Mouse (Mus musculus): ENCODE results near the gene 4921509C19Rik.

DNA sequence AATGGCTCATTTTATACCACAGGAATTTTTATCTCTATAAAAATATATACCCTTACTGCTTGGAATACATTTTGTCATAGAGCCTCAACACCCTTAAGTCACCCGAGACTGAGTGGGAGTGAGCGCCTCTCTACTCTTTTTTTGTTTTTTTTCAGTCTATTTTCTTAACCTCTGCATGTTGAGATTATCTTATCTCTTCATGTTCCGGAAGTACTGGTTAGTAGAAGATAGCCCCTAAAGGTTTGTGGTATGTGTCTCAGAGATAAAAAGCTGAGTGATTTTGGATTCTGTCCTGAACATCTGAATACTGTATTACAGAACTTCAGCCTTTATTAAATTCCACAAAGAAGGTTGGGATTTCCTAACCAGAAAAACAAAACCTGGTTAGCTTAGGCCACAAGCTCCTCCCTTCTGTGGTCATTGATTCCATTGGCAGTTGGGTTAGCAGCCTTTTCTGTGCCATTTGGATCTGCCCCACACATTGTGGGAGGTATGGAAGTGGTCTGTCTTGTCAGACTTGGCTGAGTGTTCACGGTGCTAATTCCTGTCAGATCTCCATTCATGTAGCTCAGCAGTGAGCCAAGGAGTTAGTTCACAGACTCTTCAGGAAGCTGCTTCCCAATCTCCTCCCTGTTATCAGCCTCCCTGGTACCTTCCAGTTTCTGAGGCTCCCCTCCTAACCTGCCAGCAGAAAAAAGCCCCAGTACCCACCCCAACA lies 48.5 kb upstream of the 4921509C19Rik start:
- TF ChIP-seq MAZ (IDR thresholded peaks at IDR 0.05; ENCODE audit: low read depth, low read length) (no peak), EP300 (IDR thresholded peaks at IDR 0.05; ENCODE audit: low read depth in 1 of 2, low read length in 2 of 2) (peak; percentile 94 to 95), CTCF (IDR thresholded peaks at IDR 0.05 in 2 of 3, conservative IDR thresholded peaks at IDR 0.05 in 1 of 3; ENCODE audit: control insufficient read depth in 1 of 3, insufficient read depth in 1 of 3, low read depth in 2 of 3, low read length in 3 of 3, poor library complexity in 1 of 3, severe bottlenecking in 1 of 3) (no peak), JUND (IDR thresholded peaks at IDR 0.05; ENCODE audit: low read depth, low read length) (no peak), GATA1 (IDR thresholded peaks at IDR 0.05; ENCODE audit: low read depth, low read length) (peak; percentile 98), MXI1 (IDR thresholded peaks at IDR 0.05; ENCODE audit: low read depth, low read length) (peak; percentile 56; the same call in 1 of the 2 replicates), ZC3H11A (IDR thresholded peaks at IDR 0.05; ENCODE audit: low read depth, low read length) (no peak), POLR2A (IDR thresholded peaks at IDR 0.05; ENCODE audit: control insufficient read depth in 1 of 2, insufficient read depth in 1 of 2, low read depth in 1 of 2, low read length in 2 of 2, poor library complexity in 1 of 2) (no peak), MAX (IDR thresholded peaks at IDR 0.05; ENCODE audit: low read length) (no peak), RCOR1 (IDR thresholded peaks at IDR 0.05; ENCODE audit: low read depth, low read length) (peak; percentile 100), ZNF384 (IDR thresholded peaks at IDR 0.05; ENCODE audit: low read depth, low read length) (peak; percentile 87), ZMIZ1 (IDR thresholded peaks at IDR 0.05; ENCODE audit: low read depth, low read length) (no peak), ZKSCAN1 (IDR thresholded peaks at IDR 0.05; ENCODE audit: low read depth, low read length) (no peak)

Measured in MEL (cell line).